Mouse (Mus musculus): ENCODE results near the gene Mink1. TPM values are rescaled to one million over a fixed set of nuclear protein-coding genes. Genes with fewer than 3 reads are reported as not detected.
A peak's percentile ranks its signal among the peaks of the same experiment; 100 is the strongest.

The Mink1 gene
- polyA plus RNA-seq, 1 experiment, result 79.5 TPM

- peak overlapping the region; percentile 92 for H3K4me3 ChIP-seq (replicated peaks; ENCODE audit: control insufficient read depth, low read depth, low read length)
- H3K27ac ChIP-seq (ENCODE audit: control insufficient read depth, insufficient read depth, low read depth, low read length, poor library complexity), result no peak overlapping the region; the same call in 1 of the 2 replicates
- WGBS, result 75% methylated on average over 12 of the region's 12 CpGs
- no peak for TF ChIP-seq POLR2A (IDR thresholded peaks at IDR 0.05; ENCODE audit: borderline replicate concordance, control insufficient read depth, low read depth, low read length)
- no peak; the same call in 1 of the 2 replicates for TF ChIP-seq CTCF (IDR thresholded peaks at IDR 0.05; ENCODE audit: control insufficient read depth, insufficient read depth, low read length)
- peaks cover 7% of the 10 kb centered on the region; the same call in 1 of the 2 replicates for H3K4me1 ChIP-seq (ENCODE audit: control insufficient read depth, insufficient read depth, low read length)
Measured at GRCm38 (mm10) chr11:70645461-70646258, 83.0 kb downstream of the Mink1 start.

GRCm38 (mm10) chr11:70646259-70646555 is 83.5 kb downstream of the Mink1 start:
- H3K27ac ChIP-seq (ENCODE audit: control insufficient read depth, insufficient read depth, low read depth, low read length, poor library complexity), result peak overlapping the region; percentile 95
- WGBS, result 14% methylated on average over 3 of the region's 3 CpGs
- H3K4me1 ChIP-seq (ENCODE audit: control insufficient read depth, insufficient read depth, low read length), result peaks cover 8% of the 10 kb centered on the region; the same call in 1 of the 2 replicates
- peak overlapping the region; percentile 92 for H3K4me3 ChIP-seq (replicated peaks; ENCODE audit: control insufficient read depth, low read depth, low read length)
- TF ChIP-seq CTCF (IDR thresholded peaks at IDR 0.05; ENCODE audit: control insufficient read depth, insufficient read depth, low read length) (no peak), POLR2A (IDR thresholded peaks at IDR 0.05; ENCODE audit: borderline replicate concordance, control insufficient read depth, low read depth, low read length) (no peak)

DNA sequence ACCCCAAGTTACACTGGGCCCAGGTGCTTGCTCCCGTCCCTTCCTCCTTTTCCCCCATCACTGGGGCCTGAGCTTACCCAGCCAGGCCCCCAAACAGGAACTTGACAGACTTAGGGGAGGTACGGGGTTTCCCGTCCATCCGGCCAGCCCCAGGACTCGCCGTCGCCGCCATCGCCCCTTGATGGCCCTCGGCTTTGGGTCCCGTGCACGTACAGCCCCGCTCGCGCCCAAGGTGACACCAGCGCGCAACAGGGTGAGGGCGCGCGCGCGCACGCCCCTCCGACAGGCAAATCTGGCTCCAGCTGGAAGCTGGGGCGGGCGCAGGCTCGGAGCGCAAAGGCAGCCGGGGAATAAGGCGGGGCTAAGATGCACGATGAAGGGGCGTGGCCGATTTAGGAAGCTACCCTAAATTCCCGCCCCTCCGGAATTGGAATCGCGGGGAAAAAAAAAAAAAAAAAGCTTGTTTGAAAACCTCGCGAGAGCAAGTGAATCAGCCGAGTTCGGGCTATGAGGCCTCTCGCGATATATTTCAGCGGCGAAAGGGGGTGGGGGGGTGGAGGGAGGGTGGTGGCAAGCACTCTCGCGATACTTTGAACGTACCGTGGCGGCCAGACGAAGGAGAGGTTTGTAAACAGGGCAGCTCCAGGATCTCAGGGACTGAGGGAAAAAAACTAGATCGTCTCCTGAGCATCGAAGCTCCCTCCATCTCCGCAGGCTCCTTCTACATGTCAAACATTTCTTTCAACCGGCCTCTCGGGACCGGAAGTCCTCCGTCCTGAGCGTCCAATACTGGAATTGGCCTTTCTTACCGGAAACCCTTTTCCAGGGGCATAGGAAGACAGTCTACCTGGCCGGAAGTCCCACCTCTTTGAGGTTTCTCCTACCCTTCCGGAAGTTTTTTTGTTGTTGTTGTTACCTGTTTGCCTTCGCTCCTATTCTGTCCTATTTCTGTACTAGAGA is 84.3 kb downstream of the Mink1 start, which contains the start of the genes Rnf167 and Slc25a11:
TSS of gene Rnf167 (plus strand) at position 545 of the 960 bp plus-strand sequence.
TSS of gene Slc25a11 (minus strand) at position 789 of the 960 bp plus-strand sequence.
- H3K27ac ChIP-seq (ENCODE audit: control insufficient read depth, insufficient read depth, low read depth, low read length, poor library complexity), result peak within 1 kb of the TSS; percentile 95

GRCm38 (mm10) chr11:70647716-70648420 is 85.2 kb downstream of the Mink1 start:
- TF ChIP-seq POLR2A (IDR thresholded peaks at IDR 0.05; ENCODE audit: borderline replicate concordance, control insufficient read depth, low read depth, low read length) (peak; percentile 47; the same call in 1 of the 2 replicates), CTCF (IDR thresholded peaks at IDR 0.05; ENCODE audit: control insufficient read depth, insufficient read depth, low read length) (no peak)
- Histone ChIP-seq H3K4me1 (ENCODE audit: control insufficient read depth, insufficient read depth, low read length) (peaks cover 8% of the 10 kb centered on the region; the same call in 1 of the 2 replicates), H3K27ac (ENCODE audit: control insufficient read depth, insufficient read depth, low read depth, low read length, poor library complexity) (peak overlapping the region; percentile 89), H3K4me3 (replicated peaks; ENCODE audit: control insufficient read depth, low read depth, low read length) (peak overlapping the region; percentile 82)
- WGBS, result 2% methylated on average over 28 of the region's 28 CpGs

More for the DNA sequence above, 84.3 kb downstream of the Mink1 start, which contains the start of the genes Rnf167 and Slc25a11:
- TF ChIP-seq POLR2A (IDR thresholded peaks at IDR 0.05; ENCODE audit: borderline replicate concordance, control insufficient read depth, low read depth, low read length), result peak; percentile 89
- 0 out of 2 replicates have a peak, but pooled peaks have one; percentile 8 for TF ChIP-seq CTCF (IDR thresholded peaks at IDR 0.05; ENCODE audit: control insufficient read depth, insufficient read depth, low read length)
- Histone ChIP-seq H3K4me3 (replicated peaks; ENCODE audit: control insufficient read depth, low read depth, low read length) (peak within 1 kb of the TSS; percentile 92), H3K4me1 (ENCODE audit: control insufficient read depth, insufficient read depth, low read length) (peaks cover 8% of the 10 kb centered on the region; the same call in 1 of the 2 replicates)
- WGBS, result under 1% methylated on average over 63 of the region's 63 CpGs

- Histone ChIP-seq H3K4me3 (replicated peaks; ENCODE audit: control insufficient read depth, low read depth, low read length) (peak overlapping the region; percentile 82), H3K4me1 (ENCODE audit: control insufficient read depth, insufficient read depth, low read length) (peaks cover 8% of the 10 kb centered on the region; the same call in 1 of the 2 replicates), H3K27ac (ENCODE audit: control insufficient read depth, insufficient read depth, low read depth, low read length, poor library complexity) (peak overlapping the region; percentile 89; the same call in 1 of the 2 replicates)
- 5% methylated on average over 4 of the region's 4 CpGs for WGBS
- TF ChIP-seq POLR2A (IDR thresholded peaks at IDR 0.05; ENCODE audit: borderline replicate concordance, control insufficient read depth, low read depth, low read length) (no peak), CTCF (IDR thresholded peaks at IDR 0.05; ENCODE audit: control insufficient read depth, insufficient read depth, low read length) (no peak)
Measured at GRCm38 (mm10) chr11:70648512-70648911, 85.8 kb downstream of the Mink1 start.

DNA sequence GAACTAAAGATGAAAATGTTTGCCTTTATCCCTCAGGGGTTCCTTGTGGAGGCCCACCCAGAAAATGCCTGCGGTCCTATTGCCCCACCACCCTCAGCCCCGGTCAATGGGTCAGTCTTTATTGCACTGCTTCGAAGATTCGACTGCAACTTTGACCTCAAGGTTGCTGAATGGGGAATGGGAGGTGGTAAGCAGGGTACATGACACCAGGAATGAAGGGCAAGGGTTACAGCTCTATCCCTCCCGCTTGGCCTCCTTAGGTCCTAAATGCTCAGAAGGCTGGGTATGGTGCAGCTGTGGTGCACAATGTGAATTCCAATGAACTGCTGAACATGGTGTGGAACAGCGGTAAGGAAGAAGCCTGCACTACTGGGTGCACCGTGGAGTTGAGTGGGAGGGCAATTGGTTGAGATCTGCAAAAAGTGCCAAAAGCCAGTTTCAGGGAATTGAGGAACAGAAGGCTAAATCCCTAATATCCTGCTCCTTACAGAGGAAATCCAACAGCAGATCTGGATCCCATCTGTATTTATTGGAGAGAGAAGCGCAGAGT is 86.6 kb downstream of the Mink1 start:
- H3K4me1 ChIP-seq (ENCODE audit: control insufficient read depth, insufficient read depth, low read length), result peaks cover 8% of the 10 kb centered on the region; the same call in 1 of the 2 replicates
- peak overlapping the region; percentile 38 for H3K4me3 ChIP-seq (replicated peaks; ENCODE audit: control insufficient read depth, low read depth, low read length)
- 73% methylated on average over 8 of the region's 8 CpGs for WGBS
- H3K27ac ChIP-seq (ENCODE audit: control insufficient read depth, insufficient read depth, low read depth, low read length, poor library complexity), result peak overlapping the region; percentile 46; the same call in 1 of the 2 replicates
- TF ChIP-seq POLR2A (IDR thresholded peaks at IDR 0.05; ENCODE audit: borderline replicate concordance, control insufficient read depth, low read depth, low read length) (no peak), CTCF (IDR thresholded peaks at IDR 0.05; ENCODE audit: control insufficient read depth, insufficient read depth, low read length) (no peak)

Measured in bone marrow, adult 2 months (tissue).